Mouse (Mus musculus) limb, embryonic 10.5 days (tissue): ENCODE measurements around the gene Pianp. TPM values are rescaled to one million over a fixed set of nuclear protein-coding genes. Genes with fewer than 3 reads are reported as not detected.
"Not testable (repeated sequence)": the region's sequence is repeated elsewhere in the genome, so short reads cannot be mapped to it uniquely, and the experiment has no call there.

Source experiments
- DNase-seq: peaks from one replicate; pipeline ENCODE4 v3.0.0-alpha.2; 2017; ENCODE audit warnings: low spot score
- H3K27ac ChIP-seq: fragments of 300-500 bp; sonication (generic); 2 replicates; pipeline ENCODE4 v1.5.1; 2016; ENCODE audit warnings: mild to moderate bottlenecking
- H3K27me3 ChIP-seq: fragments of 300-500 bp; sonication (generic); 2 replicates; pipeline ENCODE4 v1.6.1; 2016; ENCODE audit warnings: low read depth, mild to moderate bottlenecking; ENCODE audit not compliant: poor library complexity, severe bottlenecking
- H3K36me3 ChIP-seq: fragments of 300-500 bp; sonication (generic); 2 replicates; pipeline ENCODE4 v1.6.1; 2016; ENCODE audit warnings: mild to moderate bottlenecking, moderate library complexity
- H3K4me1 ChIP-seq: fragments of 300-500 bp; sonication (generic); 2 replicates; pipeline ENCODE4 v1.6.1; 2016
- H3K4me3 ChIP-seq: fragments of 300-500 bp; sonication (generic); 2 replicates; pipeline ENCODE4 v1.5.1; 2016; ENCODE audit warnings: mild to moderate bottlenecking, moderate library complexity
- H3K9me3 ChIP-seq: fragments of 300-500 bp; sonication (generic); replicated peaks from 2 replicates; pipeline ENCODE4 v1.6.1; 2016; ENCODE audit warnings: mild to moderate bottlenecking
- WGBS: fragments of 180-500 bp; shearing (Covaris S2); methylation state at CpG from one replicate; pipeline ENCODE4 v1.1.7; 2016; 5-methylcytosine and 5-hydroxymethylcytosine counted together
- polyA plus RNA-seq: library from polyadenylated mRNA; unstranded; fragments of >200 nt; fragmentation: Nextera tagmentation; extraction: Ambion mirVana; gene quantifications from 2 replicates; pipeline ENCODE4 v1.2.1, GENCODE M21; 2016

The Pianp gene
- polyA plus RNA-seq, 1 experiment from 2014 or later = 1.4 TPM

GRCm38 (mm10) chr6:125017682-125018081, 21.2 kb downstream of the Pianp start:
- WGBS = 89% methylated on average over 3 of the region's 3 CpGs
- Histone ChIP-seq H3K27ac (no peak overlapping the region), H3K27me3 (no peaks in the 10 kb centered on the region), H3K9me3 (no peaks in the 10 kb centered on the region), H3K4me3 (no peak overlapping the region), H3K4me1 (no peaks in the 10 kb centered on the region), H3K36me3 (peaks cover 99% of the 10 kb centered on the region)
- DNase-seq = peak; percentile 24

DNA sequence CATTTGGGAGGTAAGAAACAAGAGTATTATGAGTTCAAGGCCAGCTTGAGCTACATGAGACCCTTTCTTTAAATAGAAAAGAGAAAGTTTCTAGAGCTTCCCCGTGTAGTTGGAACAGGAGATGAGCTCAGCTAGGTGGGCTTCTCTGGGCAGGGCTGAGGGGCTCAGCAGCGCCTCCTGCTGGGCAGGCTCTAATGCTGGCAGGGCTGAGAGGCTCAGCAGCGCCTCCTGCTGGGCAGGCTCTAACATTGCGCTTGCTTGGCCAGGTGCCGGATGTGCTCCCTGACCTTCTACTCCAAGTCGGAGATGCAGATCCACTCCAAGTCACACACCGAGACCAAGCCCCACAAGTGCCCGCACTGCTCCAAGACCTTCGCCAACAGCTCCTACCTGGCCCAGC, 34.0 kb downstream of the Pianp start:
- H3K9me3 ChIP-seq, H3K27me3 ChIP-seq, H3K4me1 ChIP-seq, H3K4me3 ChIP-seq, H3K27ac ChIP-seq: not testable (repeated sequence)
- DNase-seq = peak; percentile 85
- H3K36me3 ChIP-seq = peaks cover 92% of the 10 kb centered on the region
- WGBS = 46% methylated on average over 9 of the region's 9 CpGs

GRCm38 (mm10) chr6:125031604-125032003, 35.1 kb downstream of the Pianp start:
- DNase-seq = no peak
- Histone ChIP-seq H3K9me3 (no peaks in the 10 kb centered on the region), H3K27me3 (no peaks in the 10 kb centered on the region), H3K4me3 (no peak overlapping the region), H3K36me3 (peaks cover 91% of the 10 kb centered on the region), H3K4me1 (no peaks in the 10 kb centered on the region), H3K27ac (no peak overlapping the region)
- 90% methylated on average over 16 of the region's 16 CpGs for WGBS

DNA sequence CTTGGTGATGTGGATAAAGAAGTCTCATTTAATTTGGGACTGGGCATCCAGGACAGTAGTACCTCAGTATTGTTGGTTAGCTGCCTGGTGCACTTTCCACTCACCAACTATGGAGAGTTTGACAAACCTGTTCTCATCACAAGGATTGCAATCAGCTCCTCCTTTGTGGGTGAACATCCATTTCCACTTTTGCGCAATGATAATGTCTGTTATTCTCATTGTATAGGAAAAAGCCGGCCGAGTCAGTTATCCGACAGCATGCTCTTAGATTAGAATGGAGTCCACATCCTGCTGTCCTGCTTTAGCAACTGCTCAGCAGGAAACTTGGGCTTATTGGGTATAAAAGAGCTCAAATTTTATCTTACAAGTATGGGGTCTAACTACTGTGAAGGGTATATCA, 42.2 kb downstream of the Pianp start:
- H3K4me1 ChIP-seq = peaks cover 12% of the 10 kb centered on the region; the same call in 1 of the 2 replicates
- H3K9me3 ChIP-seq = no peaks in the 10 kb centered on the region
- H3K36me3 ChIP-seq = peaks cover 66% of the 10 kb centered on the region
- peak overlapping the region; percentile 90 for H3K27ac ChIP-seq
- WGBS = 93% methylated on average over 4 of the region's 4 CpGs
- no peak for DNase-seq
- peak overlapping the region; percentile 75 for H3K4me3 ChIP-seq
- H3K27me3 ChIP-seq = no peaks in the 10 kb centered on the region

GRCm38 (mm10) chr6:125039131-125039530, 42.6 kb downstream of the Pianp start:
- peak overlapping the region; percentile 90 for H3K27ac ChIP-seq
- peaks cover 66% of the 10 kb centered on the region for H3K36me3 ChIP-seq
- H3K4me3 ChIP-seq = peak overlapping the region; percentile 75
- H3K9me3 ChIP-seq = no peaks in the 10 kb centered on the region
- WGBS = 8% methylated on average over 8 of the region's 8 CpGs
- H3K4me1 ChIP-seq = peaks cover 12% of the 10 kb centered on the region; the same call in 1 of the 2 replicates
- H3K27me3 ChIP-seq = no peaks in the 10 kb centered on the region
- peak; percentile 57 for DNase-seq

DNA sequence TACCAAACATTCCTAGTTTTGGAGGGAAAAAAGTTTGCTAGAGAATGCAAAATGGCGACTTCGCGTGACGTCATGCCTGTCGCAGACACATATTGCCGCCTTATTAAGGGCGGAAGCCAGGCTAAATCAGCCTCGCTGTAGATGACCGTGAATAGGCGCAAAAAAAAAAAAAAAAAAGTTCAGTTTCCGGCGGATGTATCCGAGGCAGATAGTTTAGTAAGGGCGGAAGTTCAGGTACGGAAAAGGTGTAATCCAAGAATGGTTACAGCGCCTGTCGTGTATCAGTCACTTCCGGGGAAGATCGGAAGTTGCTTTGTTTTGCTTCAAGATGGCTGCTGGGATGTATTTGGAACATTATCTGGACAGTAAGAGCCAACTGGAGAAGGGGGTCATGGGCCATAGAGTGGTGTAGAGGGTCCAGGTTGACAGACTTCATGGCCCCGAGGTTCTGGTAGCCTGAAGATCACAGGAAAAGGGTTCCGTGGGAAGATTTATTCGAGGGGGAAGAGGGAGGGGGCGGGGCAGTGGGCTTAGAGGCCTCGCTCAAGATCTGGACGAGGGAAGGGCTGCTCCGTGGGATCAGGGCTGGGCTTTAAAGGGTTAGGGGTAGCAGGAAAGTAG, 43.1 kb downstream of the Pianp start, which contains the start of gene Ing4:
Gene Ing4 (plus strand): TSS at position 228 of the 621 bp plus-strand sequence.
- DNase-seq = peak; percentile 92
- peaks cover 12% of the 10 kb centered on the region; the same call in 1 of the 2 replicates for H3K4me1 ChIP-seq
- peak within 1 kb of the TSS; percentile 90 for H3K27ac ChIP-seq
- no peaks in the 10 kb centered on the region for H3K9me3 ChIP-seq
- WGBS = under 1% methylated on average over 26 of the region's 26 CpGs
- H3K4me3 ChIP-seq = peak within 1 kb of the TSS; percentile 75
- no peaks in the 10 kb centered on the region for H3K27me3 ChIP-seq
- peaks cover 67% of the 10 kb centered on the region for H3K36me3 ChIP-seq

DNA sequence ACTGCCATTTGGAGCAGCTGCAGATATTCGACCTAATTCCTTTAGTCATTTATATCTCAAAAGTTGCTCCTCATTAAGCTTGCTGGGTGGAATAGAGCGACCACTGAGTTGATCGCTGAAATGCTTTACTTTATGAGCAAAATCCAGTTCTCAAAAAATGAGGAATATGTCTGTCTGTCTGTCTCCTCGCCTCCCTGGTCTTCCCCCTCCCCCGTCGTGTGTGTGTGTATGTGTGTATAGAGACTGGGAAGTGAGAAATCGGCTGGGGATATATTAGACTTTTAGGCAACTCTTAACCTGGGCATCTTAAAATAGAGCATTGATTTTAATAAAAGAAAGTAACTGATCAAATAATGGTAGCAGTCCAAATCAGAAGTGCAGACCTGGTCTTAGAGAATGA, 43.7 kb downstream of the Pianp start:
- H3K9me3 ChIP-seq = no peaks in the 10 kb centered on the region
- H3K4me3 ChIP-seq = peak overlapping the region; percentile 75
- H3K4me1 ChIP-seq = peaks cover 12% of the 10 kb centered on the region; the same call in 1 of the 2 replicates
- DNase-seq = no peak
- peak overlapping the region; percentile 90 for H3K27ac ChIP-seq
- 23% methylated on average over 7 of the region's 7 CpGs for WGBS
- H3K36me3 ChIP-seq = peaks cover 67% of the 10 kb centered on the region
- no peaks in the 10 kb centered on the region for H3K27me3 ChIP-seq

- no peak for DNase-seq
- Histone ChIP-seq H3K4me3 (no peak overlapping the region), H3K27ac (no peak overlapping the region), H3K4me1 (peaks cover 12% of the 10 kb centered on the region; the same call in 1 of the 2 replicates), H3K27me3 (no peaks in the 10 kb centered on the region), H3K9me3 (no peaks in the 10 kb centered on the region), H3K36me3 (peaks cover 65% of the 10 kb centered on the region)
- WGBS = 93% methylated on average over 7 of the region's 7 CpGs
Measured at GRCm38 (mm10) chr6:125041047-125041446, 44.6 kb downstream of the Pianp start.

GRCm38 (mm10) chr6:125042081-125042480, 45.6 kb downstream of the Pianp start:
- H3K27me3 ChIP-seq = no peaks in the 10 kb centered on the region
- WGBS = 94% methylated on average over 7 of the region's 7 CpGs
- H3K27ac ChIP-seq = no peak overlapping the region
- H3K36me3 ChIP-seq = peaks cover 66% of the 10 kb centered on the region
- H3K9me3 ChIP-seq = no peaks in the 10 kb centered on the region
- H3K4me1 ChIP-seq = peaks cover 12% of the 10 kb centered on the region; the same call in 1 of the 2 replicates
- DNase-seq = no peak
- H3K4me3 ChIP-seq = no peak overlapping the region

- no peak overlapping the region for H3K4me3 ChIP-seq
- WGBS = 54% methylated on average over 5 of the region's 5 CpGs
- H3K36me3 ChIP-seq = peaks cover 91% of the 10 kb centered on the region
Measured at GRCm38 (mm10) chr6:125046691-125047090, 50.2 kb downstream of the Pianp start.

GRCm38 (mm10) chr6:125049678-125050077, 53.2 kb downstream of the Pianp start, which contains the start of gene Acrbp:
Acrbp (plus strand) TSS chr6:125049689.
- peak within 1 kb of the TSS; percentile 66; the same call in 1 of the 2 replicates for H3K27ac ChIP-seq

More at GRCm38 (mm10) chr6:125046691-125047090, 50.2 kb downstream of the Pianp start:
- H3K4me1 ChIP-seq = peaks cover 8% of the 10 kb centered on the region; the same call in 1 of the 2 replicates
- peak; percentile 86 for DNase-seq
- H3K9me3 ChIP-seq = no peaks in the 10 kb centered on the region
- H3K27ac ChIP-seq = no peak overlapping the region
- no peaks in the 10 kb centered on the region for H3K27me3 ChIP-seq

GRCm38 (mm10) chr6:125051237-125051636, 54.7 kb downstream of the Pianp start:
- Histone ChIP-seq H3K9me3 (no peaks in the 10 kb centered on the region), H3K27ac (no peak overlapping the region), H3K36me3 (peaks cover 87% of the 10 kb centered on the region), H3K4me3 (no peak overlapping the region), H3K4me1 (peaks cover 8% of the 10 kb centered on the region; the same call in 1 of the 2 replicates), H3K27me3 (no peaks in the 10 kb centered on the region)
- DNase-seq = no peak
- 62% methylated on average over 5 of the region's 5 CpGs for WGBS

More at GRCm38 (mm10) chr6:125049678-125050077, 53.2 kb downstream of the Pianp start, which contains the start of gene Acrbp:
- Histone ChIP-seq H3K9me3 (no peaks in the 10 kb centered on the region), H3K36me3 (peaks cover 96% of the 10 kb centered on the region), H3K4me3 (peak within 1 kb of the TSS; percentile 13; the same call in 1 of the 2 replicates), H3K4me1 (peaks cover 8% of the 10 kb centered on the region; the same call in 1 of the 2 replicates), H3K27me3 (no peaks in the 10 kb centered on the region)
- no peak for DNase-seq
- 33% methylated on average over 20 of the region's 20 CpGs for WGBS
